Mouse (Mus musculus) midbrain, embryonic 13.5 days (tissue): ENCODE results near the gene Il1rl2. TPM values are rescaled to one million over a fixed set of nuclear protein-coding genes. Genes with fewer than 3 reads are reported as not detected.

Experiments
- ATAC-seq: fragments of 200-750 bp; cut with Nextera tagmentation; 2 replicates; pipeline ENCODE4 v1.8.0; 2017; ENCODE audit warnings: mild to moderate bottlenecking, moderate TSS enrichment, moderate library complexity
- H3K27ac ChIP-seq: fragments of 300-500 bp; sonication (generic); 2 replicates; pipeline ENCODE4 v1.5.1; 2015; ENCODE audit warnings: inconsistent platforms, mild to moderate bottlenecking, moderate library complexity
- H3K27me3 ChIP-seq: fragments of 300-500 bp; sonication (generic); 2 replicates; pipeline ENCODE4 v1.6.1; 2015; ENCODE audit warnings: mild to moderate bottlenecking, inconsistent platforms
- H3K36me3 ChIP-seq: fragments of 300-500 bp; sonication (generic); 2 replicates; pipeline ENCODE4 v1.6.1; 2015; ENCODE audit warnings: mild to moderate bottlenecking, inconsistent platforms
- H3K4me1 ChIP-seq: fragments of 300-500 bp; sonication (generic); replicated peaks from 2 replicates; pipeline ENCODE4 v1.6.1; 2015; ENCODE audit warnings: inconsistent platforms
- H3K4me2 ChIP-seq: fragments of 300-500 bp; sonication (generic); replicated peaks from 2 replicates; pipeline ENCODE4 v1.6.1; 2015; ENCODE audit warnings: moderate library complexity, mild to moderate bottlenecking, inconsistent platforms
- H3K4me3 ChIP-seq: fragments of 300-500 bp; sonication (generic); replicated peaks from 2 replicates; pipeline ENCODE4 v1.5.1; 2015; ENCODE audit warnings: mild to moderate bottlenecking, inconsistent platforms
- H3K9ac ChIP-seq: fragments of 300-500 bp; sonication (generic); replicated peaks from 2 replicates; pipeline ENCODE4 v1.6.1; 2015; ENCODE audit warnings: mild to moderate bottlenecking, inconsistent platforms
- H3K9me3 ChIP-seq: fragments of 300-500 bp; sonication (generic); 2 replicates; pipeline ENCODE4 v1.6.1; 2016; ENCODE audit warnings: mild to moderate bottlenecking, inconsistent platforms
- WGBS: fragments of 180-500 bp; shearing (Covaris S2); methylation state at CpG from one replicate; pipeline ENCODE4 v1.1.7; 2015; 5-methylcytosine and 5-hydroxymethylcytosine counted together
- polyA plus RNA-seq: library from polyadenylated mRNA; unstranded; fragments of >200 nt; fragmentation: Nextera tagmentation; extraction: Ambion mirVana; gene quantifications from 2 replicates; pipeline ENCODE4 v1.2.1, GENCODE M21; 2015

The Il1rl2 gene
- polyA plus RNA-seq, 1 experiment from 2014 or later, result 0.89 TPM

DNA sequence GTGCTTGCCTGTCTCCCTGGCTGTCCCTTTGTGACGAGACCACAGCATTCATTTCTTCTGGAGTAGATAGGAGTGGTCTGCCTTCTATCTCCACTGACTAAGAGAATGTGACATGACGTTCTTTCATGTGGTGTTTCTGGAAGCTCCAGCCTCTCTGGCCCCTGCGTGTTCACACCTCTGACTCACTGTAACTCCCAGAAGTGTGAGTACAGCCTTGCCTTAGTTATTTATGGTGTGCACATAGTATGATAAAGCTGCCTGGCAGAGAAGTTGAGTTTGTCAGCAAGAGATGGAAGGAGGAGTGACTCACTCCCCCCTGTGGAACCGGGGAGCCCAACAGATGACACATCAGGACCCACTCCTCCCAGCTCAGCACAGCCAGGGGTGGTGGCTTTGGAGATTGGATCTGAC lies 34.4 kb downstream of the Il1rl2 start:
- Histone ChIP-seq H3K27ac (no peak overlapping the region), H3K9ac (no peak overlapping the region), H3K9me3 (no peaks in the 10 kb centered on the region), H3K27me3 (no peaks in the 10 kb centered on the region), H3K4me2 (no peak overlapping the region), H3K4me3 (no peak overlapping the region), H3K4me1 (no peaks in the 10 kb centered on the region), H3K36me3 (no peaks in the 10 kb centered on the region)
- ATAC-seq, result no peak
- WGBS, result 88% methylated on average over 4 of the region's 4 CpGs

- Histone ChIP-seq H3K9me3 (no peaks in the 10 kb centered on the region), H3K4me3 (no peak overlapping the region), H3K27me3 (no peaks in the 10 kb centered on the region), H3K36me3 (no peaks in the 10 kb centered on the region), H3K9ac (no peak overlapping the region), H3K4me1 (0 out of 2 replicates have a peak, but pooled peaks cover 5% of the 10 kb centered on the region), H3K4me2 (no peak overlapping the region), H3K27ac (no peak overlapping the region)
- no peak for ATAC-seq
- 66% methylated on average over 2 of the region's 2 CpGs for WGBS
Measured at GRCm38 (mm10) chr1:40359731-40360130, 35.3 kb downstream of the Il1rl2 start.

DNA sequence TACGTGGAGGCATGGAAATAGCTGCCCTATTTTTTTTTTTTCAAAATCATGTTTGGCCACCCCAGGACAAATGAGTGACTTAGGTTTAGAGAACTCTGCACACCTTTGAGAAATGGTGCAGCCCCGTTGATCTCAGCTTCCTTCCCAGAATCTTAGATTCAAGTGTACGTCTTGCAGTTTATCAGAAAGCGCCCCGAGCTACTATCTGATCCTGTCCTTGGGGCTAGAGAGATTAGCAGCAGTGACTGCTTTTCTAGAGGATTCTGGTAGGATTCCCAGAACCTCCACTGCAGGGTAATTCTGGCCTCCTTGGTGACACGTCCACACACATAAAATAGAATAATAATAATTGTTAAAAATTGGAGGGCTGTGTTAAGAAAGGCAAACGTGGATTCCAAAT lies 36.6 kb downstream of the Il1rl2 start:
- no peaks in the 10 kb centered on the region for H3K27me3 ChIP-seq
- no peak overlapping the region for H3K4me2 ChIP-seq
- no peak overlapping the region for H3K9ac ChIP-seq
- no peak overlapping the region for H3K27ac ChIP-seq
- WGBS, result 69% methylated on average over 7 of the region's 7 CpGs
- ATAC-seq, result no peak
- H3K4me1 ChIP-seq, result 0 out of 2 replicates have a peak, but pooled peaks cover 6% of the 10 kb centered on the region
- no peak overlapping the region for H3K4me3 ChIP-seq
- no peaks in the 10 kb centered on the region for H3K36me3 ChIP-seq
- H3K9me3 ChIP-seq, result no peaks in the 10 kb centered on the region

- ATAC-seq, result no peak
- H3K9me3 ChIP-seq, result no peaks in the 10 kb centered on the region
- no peak overlapping the region for H3K4me3 ChIP-seq
- 68% methylated on average over 1 of the region's 1 CpGs for WGBS
- no peak overlapping the region for H3K27ac ChIP-seq
- H3K9ac ChIP-seq, result no peak overlapping the region
- H3K36me3 ChIP-seq, result no peaks in the 10 kb centered on the region
- H3K27me3 ChIP-seq, result no peaks in the 10 kb centered on the region
- no peak overlapping the region for H3K4me2 ChIP-seq
- 0 out of 2 replicates have a peak, but pooled peaks cover 6% of the 10 kb centered on the region for H3K4me1 ChIP-seq
Measured at GRCm38 (mm10) chr1:40361596-40361995, 37.2 kb downstream of the Il1rl2 start.

DNA sequence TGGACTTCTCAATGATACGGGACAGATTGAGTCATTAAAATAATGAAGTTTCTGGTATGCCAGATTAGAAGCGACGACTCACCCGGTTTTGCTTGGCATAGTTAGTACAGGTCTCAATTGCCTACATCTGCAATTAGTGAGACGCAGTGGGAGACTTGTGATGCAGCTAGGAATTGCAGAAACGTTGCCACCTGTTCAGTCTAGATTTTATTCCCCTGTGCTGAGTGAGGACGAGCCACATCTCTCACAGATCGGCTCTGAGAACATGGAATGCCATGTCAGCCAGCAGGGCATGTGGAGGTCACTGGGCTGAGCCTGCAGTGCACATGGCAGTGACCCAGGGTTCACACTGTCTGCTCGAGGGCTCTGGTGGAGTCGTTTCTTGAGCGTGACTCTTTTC lies 38.4 kb downstream of the Il1rl2 start:
- H3K9me3 ChIP-seq, result no peaks in the 10 kb centered on the region
- 81% methylated on average over 11 of the region's 11 CpGs for WGBS
- no peak overlapping the region for H3K27ac ChIP-seq
- no peak overlapping the region for H3K9ac ChIP-seq
- 0 out of 2 replicates have a peak, but pooled peaks cover 6% of the 10 kb centered on the region for H3K4me1 ChIP-seq
- H3K27me3 ChIP-seq, result no peaks in the 10 kb centered on the region
- no peaks in the 10 kb centered on the region for H3K36me3 ChIP-seq
- no peak overlapping the region for H3K4me2 ChIP-seq
- ATAC-seq, result no peak
- H3K4me3 ChIP-seq, result no peak overlapping the region

- no peaks in the 10 kb centered on the region for H3K9me3 ChIP-seq
- no peak overlapping the region for H3K4me3 ChIP-seq
- no peaks in the 10 kb centered on the region for H3K4me1 ChIP-seq
- H3K36me3 ChIP-seq, result no peaks in the 10 kb centered on the region
- H3K4me2 ChIP-seq, result no peak overlapping the region
- no peaks in the 10 kb centered on the region for H3K27me3 ChIP-seq
- no peak for ATAC-seq
- H3K9ac ChIP-seq, result no peak overlapping the region
- H3K27ac ChIP-seq, result no peak overlapping the region
- 89% methylated on average over 3 of the region's 3 CpGs for WGBS
Measured at GRCm38 (mm10) chr1:40372951-40373350, 48.5 kb downstream of the Il1rl2 start.

GRCm38 (mm10) chr1:40375148-40375547 lies 50.7 kb downstream of the Il1rl2 start:
- H3K36me3 ChIP-seq, result no peaks in the 10 kb centered on the region
- H3K4me1 ChIP-seq, result no peaks in the 10 kb centered on the region
- H3K4me3 ChIP-seq, result no peak overlapping the region
- ATAC-seq, result no peak
- no peak overlapping the region for H3K9ac ChIP-seq
- H3K27me3 ChIP-seq, result no peaks in the 10 kb centered on the region
- no peak overlapping the region for H3K4me2 ChIP-seq
- no peaks in the 10 kb centered on the region for H3K9me3 ChIP-seq
- no peak overlapping the region for H3K27ac ChIP-seq
- WGBS, result 79% methylated on average over 4 of the region's 4 CpGs

DNA sequence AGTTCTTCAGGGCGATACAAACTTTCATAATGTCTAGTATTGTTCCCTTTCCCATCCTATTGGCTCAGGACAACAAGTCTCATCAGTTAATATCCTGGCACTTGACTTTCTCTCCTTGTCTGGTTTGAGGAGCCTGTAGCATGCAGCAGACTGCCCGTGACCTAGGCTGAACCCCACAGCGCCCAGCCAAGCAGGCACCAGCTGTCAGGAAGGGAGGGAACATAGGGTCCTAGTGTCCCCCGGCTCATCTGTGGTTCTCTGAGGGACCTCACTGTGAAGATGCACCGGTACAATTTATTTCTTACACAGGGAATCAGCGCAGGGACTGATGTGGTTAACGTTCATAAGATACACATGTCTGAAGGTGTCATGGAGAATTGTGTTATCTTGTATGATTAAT lies 52.3 kb downstream of the Il1rl2 start:
- Histone ChIP-seq H3K27me3 (no peaks in the 10 kb centered on the region), H3K4me2 (no peak overlapping the region), H3K4me3 (no peak overlapping the region), H3K4me1 (no peaks in the 10 kb centered on the region), H3K36me3 (no peaks in the 10 kb centered on the region), H3K9me3 (no peaks in the 10 kb centered on the region), H3K9ac (no peak overlapping the region), H3K27ac (no peak overlapping the region)
- ATAC-seq, result no peak
- WGBS, result 63% methylated on average over 7 of the region's 7 CpGs

GRCm38 (mm10) chr1:40378794-40379193 lies 54.4 kb downstream of the Il1rl2 start:
- Histone ChIP-seq H3K4me2 (no peak overlapping the region), H3K36me3 (no peaks in the 10 kb centered on the region), H3K4me1 (no peaks in the 10 kb centered on the region), H3K27me3 (no peaks in the 10 kb centered on the region), H3K27ac (no peak overlapping the region), H3K9ac (no peak overlapping the region), H3K4me3 (no peak overlapping the region), H3K9me3 (no peaks in the 10 kb centered on the region)
- 0 out of 2 replicates have a peak, but pooled peaks have one; percentile 43 for ATAC-seq
- 15% methylated on average over 8 of the region's 8 CpGs for WGBS

DNA sequence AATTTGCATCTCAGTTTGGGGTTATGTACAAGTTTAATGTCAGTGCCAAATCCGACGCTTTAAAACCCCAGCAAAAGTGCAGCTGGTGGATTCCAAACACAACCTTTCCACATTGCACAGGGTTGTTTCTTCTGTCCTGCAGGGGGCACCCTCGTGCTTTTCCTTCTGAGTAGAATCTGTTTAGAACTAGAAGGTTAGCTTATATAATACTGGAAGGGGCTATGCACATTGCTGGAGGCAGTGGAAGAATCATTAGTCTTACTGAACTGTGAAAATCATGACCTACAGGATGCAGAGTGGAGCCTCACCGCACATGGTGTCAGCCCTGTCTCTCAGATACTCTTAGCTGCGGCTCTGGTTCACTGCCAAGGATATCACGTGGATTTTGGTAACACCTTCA lies 55.7 kb downstream of the Il1rl2 start:
- 66% methylated on average over 6 of the region's 6 CpGs for WGBS
- H3K4me3 ChIP-seq, result no peak overlapping the region

GRCm38 (mm10) chr1:40380990-40381389 lies 56.6 kb downstream of the Il1rl2 start:
- no peak overlapping the region for H3K9ac ChIP-seq
- H3K4me2 ChIP-seq, result no peak overlapping the region
- ATAC-seq, result no peak
- no peak overlapping the region for H3K4me3 ChIP-seq
- 90% methylated on average over 11 of the region's 11 CpGs for WGBS
- H3K36me3 ChIP-seq, result no peaks in the 10 kb centered on the region
- no peaks in the 10 kb centered on the region for H3K9me3 ChIP-seq
- H3K4me1 ChIP-seq, result no peaks in the 10 kb centered on the region
- H3K27ac ChIP-seq, result no peak overlapping the region
- H3K27me3 ChIP-seq, result no peaks in the 10 kb centered on the region

More for the DNA sequence above, 55.7 kb downstream of the Il1rl2 start:
- no peaks in the 10 kb centered on the region for H3K9me3 ChIP-seq
- no peaks in the 10 kb centered on the region for H3K36me3 ChIP-seq
- no peak overlapping the region for H3K4me2 ChIP-seq
- no peak overlapping the region for H3K27ac ChIP-seq
- no peak overlapping the region for H3K9ac ChIP-seq
- no peaks in the 10 kb centered on the region for H3K4me1 ChIP-seq
- ATAC-seq, result no peak
- H3K27me3 ChIP-seq, result no peaks in the 10 kb centered on the region

GRCm38 (mm10) chr1:40382841-40383240 lies 58.4 kb downstream of the Il1rl2 start:
- 89% methylated on average over 5 of the region's 5 CpGs for WGBS
- Histone ChIP-seq H3K9ac (no peak overlapping the region), H3K4me1 (no peaks in the 10 kb centered on the region), H3K4me2 (no peak overlapping the region), H3K27ac (no peak overlapping the region), H3K27me3 (no peaks in the 10 kb centered on the region), H3K9me3 (no peaks in the 10 kb centered on the region), H3K36me3 (no peaks in the 10 kb centered on the region), H3K4me3 (no peak overlapping the region)
- no peak for ATAC-seq

DNA sequence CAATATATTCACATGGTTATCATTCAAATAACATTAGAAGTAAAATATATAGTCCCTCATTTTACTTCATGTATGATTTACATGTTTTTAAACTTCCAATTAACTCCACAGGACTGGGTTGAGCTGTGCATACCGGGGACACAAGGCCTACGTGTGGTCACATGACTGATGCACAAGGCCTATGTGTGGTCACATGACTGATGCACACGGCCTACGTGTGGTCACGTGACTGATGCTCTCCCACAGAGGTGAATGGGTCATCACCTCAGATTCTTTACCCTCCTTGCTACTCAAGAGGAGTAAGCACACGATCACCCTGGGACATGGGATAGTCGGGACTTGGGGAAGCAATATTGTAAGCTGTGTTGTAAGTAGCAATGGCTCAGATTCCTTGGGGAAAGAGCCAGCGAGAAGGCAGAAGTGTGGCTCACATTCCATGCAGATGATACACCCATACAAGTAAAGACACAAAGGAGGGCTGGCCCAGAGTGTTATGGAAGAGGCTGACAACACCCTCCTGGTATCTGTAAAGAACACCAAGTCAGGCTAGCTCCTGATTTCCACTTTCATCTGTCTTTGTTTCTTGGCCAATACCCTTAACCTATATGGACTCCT lies 60.6 kb downstream of the Il1rl2 start:
- WGBS, result 93% methylated on average over 8 of the region's 8 CpGs
- H3K27ac ChIP-seq, result no peak overlapping the region
- H3K9ac ChIP-seq, result no peak overlapping the region
- no peak overlapping the region for H3K4me3 ChIP-seq
- ATAC-seq, result no peak
- no peaks in the 10 kb centered on the region for H3K4me1 ChIP-seq
- no peaks in the 10 kb centered on the region for H3K27me3 ChIP-seq
- no peaks in the 10 kb centered on the region for H3K9me3 ChIP-seq
- no peak overlapping the region for H3K4me2 ChIP-seq
- H3K36me3 ChIP-seq, result no peaks in the 10 kb centered on the region
